Mouse (Mus musculus): Measurements from ENCODE around the gene Baiap2. TPM values are rescaled to one million over a fixed set of nuclear protein-coding genes. Genes with fewer than 3 reads are reported as not detected.

The Baiap2 gene
- total and polyA plus RNA-seq, 3 experiments, result 5.8 to 10.9 (median 10.3) TPM

DNA sequence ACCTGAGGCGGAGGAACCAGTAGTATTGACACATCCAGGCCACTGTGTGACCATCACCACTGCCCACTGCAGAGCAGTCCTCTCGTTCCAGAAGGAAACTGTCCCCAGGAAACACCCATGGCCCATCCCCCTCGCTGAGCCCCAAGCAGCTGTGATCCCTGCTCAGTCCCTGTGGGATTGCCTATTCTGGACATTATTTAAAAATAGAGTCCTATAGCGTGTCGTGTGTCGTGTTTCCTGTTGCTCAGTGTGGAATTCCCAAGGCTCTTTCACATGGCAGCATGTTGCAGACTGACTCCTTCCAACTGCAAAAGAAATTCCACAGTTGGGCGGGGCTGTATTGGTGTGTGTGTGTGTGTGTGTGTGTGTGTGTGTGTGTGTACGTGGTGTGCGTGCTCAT is 109.7 kb downstream of the Baiap2 start:
- TF ChIP-seq EP300 (IDR thresholded peaks at IDR 0.05; ENCODE audit: insufficient read depth, low read depth, low read length), result no peak
- TF ChIP-seq CTCF (IDR thresholded peaks at IDR 0.05), result no peak
- TF ChIP-seq POLR2A (IDR thresholded peaks at IDR 0.05; ENCODE audit: insufficient read depth, low read depth, low read length), result no peak
- Histone ChIP-seq H3K27ac (no peak overlapping the region; the same call in 1 of the 2 replicates), H3K9ac (ENCODE audit: low read depth, low read length) (no peak overlapping the region), H3K27me3 (ENCODE audit: control insufficient read depth, insufficient read depth, low read length) (peaks cover 6% of the 10 kb centered on the region), H3K4me3 (no peak overlapping the region), H3K79me2 (replicated peaks; ENCODE audit: control insufficient read depth, insufficient read depth, low read length) (no peaks in the 10 kb centered on the region), H3K36me3 (ENCODE audit: control insufficient read depth, insufficient read depth, low read length) (no peaks in the 10 kb centered on the region), H3K4me1 (ENCODE audit: control insufficient read depth, insufficient read depth, low read length) (peaks cover 4% of the 10 kb centered on the region)
- intact Hi-C loops (cut with DNase I), result no loop called here
- WGBS, result 40% methylated on average over 9 of the region's 9 CpGs
- DNase-seq, result peak; percentile 42 to 49

DNA sequence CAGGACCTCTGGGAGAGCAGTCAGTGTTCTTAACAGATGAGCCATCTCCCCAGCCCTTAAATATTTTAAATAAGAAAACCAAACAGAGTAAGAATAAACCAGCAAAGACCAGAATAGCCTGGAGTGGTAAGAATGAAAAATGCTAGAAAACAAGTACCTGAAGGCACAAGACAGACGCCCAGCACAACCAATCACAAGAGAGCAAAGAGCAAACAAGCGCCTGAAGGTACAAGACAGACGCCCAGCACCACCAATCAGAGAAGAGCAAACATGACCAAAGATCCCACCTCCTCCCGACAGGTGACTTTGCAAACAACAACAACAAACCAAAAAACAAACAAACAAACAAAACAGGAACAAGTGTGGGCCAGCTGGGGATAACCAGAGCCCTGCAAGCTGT is 111.3 kb downstream of the Baiap2 start:
- WGBS, result 95% methylated on average over 4 of the region's 4 CpGs
- Histone ChIP-seq H3K36me3 (ENCODE audit: control insufficient read depth, insufficient read depth, low read length) (no peaks in the 10 kb centered on the region), H3K79me2 (replicated peaks; ENCODE audit: control insufficient read depth, insufficient read depth, low read length) (no peaks in the 10 kb centered on the region), H3K27me3 (ENCODE audit: control insufficient read depth, insufficient read depth, low read length) (no peaks in the 10 kb centered on the region), H3K9ac (ENCODE audit: low read depth, low read length) (no peak overlapping the region), H3K27ac (no peak overlapping the region), H3K4me3 (no peak overlapping the region), H3K4me1 (ENCODE audit: control insufficient read depth, insufficient read depth, low read length) (peaks cover 2% of the 10 kb centered on the region; the same call in 1 of the 2 replicates)
- DNase-seq, result no peak
- TF ChIP-seq POLR2A (IDR thresholded peaks at IDR 0.05; ENCODE audit: insufficient read depth, low read depth, low read length), result no peak
- TF ChIP-seq CTCF (IDR thresholded peaks at IDR 0.05), result no peak
- no peak for TF ChIP-seq EP300 (IDR thresholded peaks at IDR 0.05; ENCODE audit: insufficient read depth, low read depth, low read length)
- intact Hi-C loops (cut with DNase I), result no loop called here

DNA sequence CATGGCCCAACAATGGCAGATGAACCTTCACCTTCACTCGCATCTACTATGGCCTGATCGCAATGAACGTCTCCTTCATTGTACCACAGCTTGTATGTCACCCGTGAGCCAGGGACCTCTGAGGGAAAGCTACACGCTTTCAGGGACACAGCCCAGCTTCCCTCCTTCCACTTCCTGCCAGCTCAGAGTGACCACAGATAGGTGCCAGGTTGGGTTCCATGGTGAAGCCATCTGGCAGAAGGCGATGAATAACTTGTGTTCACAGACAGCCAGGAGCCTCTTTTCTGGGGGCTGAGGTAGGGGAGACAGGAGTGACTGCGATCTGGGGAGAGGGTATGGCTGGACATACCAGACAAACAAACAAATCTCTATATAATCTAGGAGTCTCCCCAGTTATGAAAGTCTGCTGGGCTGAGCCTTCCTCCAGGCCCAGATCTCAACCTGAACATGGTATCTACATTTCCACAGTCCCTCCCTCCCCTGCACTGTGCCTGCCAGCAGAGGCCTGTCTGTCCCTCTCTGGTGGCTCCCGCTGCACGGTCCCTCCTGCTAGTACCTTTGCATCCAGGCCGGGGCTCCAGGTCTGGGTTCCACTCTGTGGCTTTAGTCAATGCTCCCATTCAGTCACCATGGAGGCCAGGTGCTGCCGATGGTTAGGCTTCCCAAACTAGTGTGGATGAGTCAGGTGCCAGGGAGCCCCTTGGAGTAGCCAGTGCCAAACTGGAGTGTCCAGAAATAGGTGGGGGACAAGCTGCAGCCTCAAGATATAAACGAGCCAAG is 113.6 kb downstream of the Baiap2 start:
- Histone ChIP-seq H3K4me3 (no peak overlapping the region), H3K27ac (no peak overlapping the region), H3K4me1 (ENCODE audit: control insufficient read depth, insufficient read depth, low read length) (peaks cover 2% of the 10 kb centered on the region; the same call in 1 of the 2 replicates), H3K27me3 (ENCODE audit: control insufficient read depth, insufficient read depth, low read length) (no peaks in the 10 kb centered on the region), H3K9ac (ENCODE audit: low read depth, low read length) (no peak overlapping the region), H3K36me3 (ENCODE audit: control insufficient read depth, insufficient read depth, low read length) (no peaks in the 10 kb centered on the region), H3K79me2 (replicated peaks; ENCODE audit: control insufficient read depth, insufficient read depth, low read length) (no peaks in the 10 kb centered on the region)
- DNase-seq, result no peak
- no peak for TF ChIP-seq EP300 (IDR thresholded peaks at IDR 0.05; ENCODE audit: insufficient read depth, low read depth, low read length)
- TF ChIP-seq POLR2A (IDR thresholded peaks at IDR 0.05; ENCODE audit: insufficient read depth, low read depth, low read length), result no peak
- intact Hi-C loops (cut with DNase I), result no loop called here
- 77% methylated on average over 12 of the region's 12 CpGs for WGBS

Small RNA genes lying within 50 kb of the gene (microRNA-seq; reads per million reads assigned to microRNA genes)
- gene Mir3065 (0 reads per million in 2 experiments), gene Mir338 (0 reads per million in 2 experiments)

Other genes starting within 250 kb of the Baiap2 start
- 10 to 100 TPM; 25.9 to 30.1 TPM for gene Chmp6, start 29.3 kb upstream of the Baiap2 start, total RNA-seq (2021)
- gene Chmp6, start 29.3 kb upstream of the Baiap2 start, polyA plus RNA-seq (2012; rRNA removed), result 26.8 and 28.9 TPM in 2 replicates
- gene Aatk, start 104.4 kb downstream of the Baiap2 start, total RNA-seq (2021), result 1 to 10 TPM; 3.6 to 4.7 TPM
- 10.3 and 12.1 TPM in 2 replicates for gene Aatk, start 104.4 kb downstream of the Baiap2 start, polyA plus RNA-seq (2012; rRNA removed)
- 10 to 100 TPM in 1 of 2 experiments, 1 to 10 TPM in 1; 9.3 to 10.7 TPM for gene Cep131, start 144.1 kb downstream of the Baiap2 start, total RNA-seq (2021)
- gene Cep131, start 144.1 kb downstream of the Baiap2 start, polyA plus RNA-seq (2012; rRNA removed), result 3.7 and 6.5 TPM in 2 replicates
- gene Tepsin, start 156.0 kb downstream of the Baiap2 start, total RNA-seq (2021), result 1 to 10 TPM; 6.1 to 6.3 TPM
- gene Tepsin, start 156.0 kb downstream of the Baiap2 start, polyA plus RNA-seq (2012; rRNA removed), result 19.1 and 22.8 TPM in 2 replicates
- 10 to 100 TPM; 82.7 to 93.9 TPM for gene Ndufaf8, start 156.2 kb downstream of the Baiap2 start, total RNA-seq (2021)
- 35.5 and 51.0 TPM in 2 replicates for gene Ndufaf8, start 156.2 kb downstream of the Baiap2 start, polyA plus RNA-seq (2012; rRNA removed)
- gene Slc38a10, start 208.6 kb downstream of the Baiap2 start, total RNA-seq (2021), result 10 to 100 TPM; 83.1 to 89.6 TPM
- 84.5 and 128 TPM in 2 replicates for gene Slc38a10, start 208.6 kb downstream of the Baiap2 start, polyA plus RNA-seq (2012; rRNA removed)

Data from heart, adult 2 months (tissue).